Mouse (Mus musculus): ENCODE results near the gene Coro7. TPM values are rescaled to one million over a fixed set of nuclear protein-coding genes. Genes with fewer than 3 reads are reported as not detected.
A peak's percentile ranks its signal among the peaks of the same experiment; 100 is the strongest.

Coro7 gene
- polyA plus RNA-seq, 1 experiment from 2014 or later: 12.4 TPM

DNA sequence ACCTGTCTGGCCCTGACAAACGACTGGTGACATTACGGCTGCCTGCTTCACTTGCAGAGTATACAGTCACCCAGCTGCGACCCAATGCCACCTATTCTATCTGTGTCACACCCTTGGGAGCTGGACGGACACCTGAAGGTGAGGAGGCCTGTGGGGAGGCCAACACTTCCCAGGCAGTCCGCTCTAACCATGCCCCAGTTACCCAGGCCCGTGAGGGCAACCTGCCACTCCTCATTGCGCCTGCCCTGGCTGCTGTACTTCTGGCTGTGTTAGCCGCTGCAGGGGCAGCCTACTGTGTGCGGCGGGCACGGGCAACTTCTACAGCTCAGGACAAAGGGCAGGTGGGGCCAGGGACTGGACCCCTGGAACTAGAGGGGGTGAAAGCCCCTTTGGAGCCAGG is 29.9 kb downstream of the Coro7 start:
- H3K9ac ChIP-seq (ENCODE audit: low read depth, low read length): 0 out of 2 replicates have a peak overlapping the region, but pooled peaks have one; percentile 10
- H3K4me3 ChIP-seq (ENCODE audit: low read depth, low read length): no peak overlapping the region
- 87% methylated on average over 11 of the region's 11 CpGs for WGBS (ENCODE audit: insufficient replicate concordance)
- H3K9me3 ChIP-seq (replicated peaks; ENCODE audit: control insufficient read depth, low read length): no peaks in the 10 kb centered on the region
- H3K27me3 ChIP-seq (ENCODE audit: control insufficient read depth, insufficient read depth, low read length): no peaks in the 10 kb centered on the region
- H3K4me1 ChIP-seq (ENCODE audit: control insufficient read depth, insufficient read depth, low read length): peaks cover 46% of the 10 kb centered on the region
- H3K27ac ChIP-seq (ENCODE audit: low read depth, low read length): no peak overlapping the region
- ATAC-seq (replicated peaks; ENCODE audit: insufficient number of reproducible peaks, low FRiP score, low TSS enrichment): no peak
- H3K4me2 ChIP-seq: no peak overlapping the region
- H3K36me3 ChIP-seq (ENCODE audit: control insufficient read depth, insufficient read depth, low read length): peaks cover 30% of the 10 kb centered on the region

DNA sequence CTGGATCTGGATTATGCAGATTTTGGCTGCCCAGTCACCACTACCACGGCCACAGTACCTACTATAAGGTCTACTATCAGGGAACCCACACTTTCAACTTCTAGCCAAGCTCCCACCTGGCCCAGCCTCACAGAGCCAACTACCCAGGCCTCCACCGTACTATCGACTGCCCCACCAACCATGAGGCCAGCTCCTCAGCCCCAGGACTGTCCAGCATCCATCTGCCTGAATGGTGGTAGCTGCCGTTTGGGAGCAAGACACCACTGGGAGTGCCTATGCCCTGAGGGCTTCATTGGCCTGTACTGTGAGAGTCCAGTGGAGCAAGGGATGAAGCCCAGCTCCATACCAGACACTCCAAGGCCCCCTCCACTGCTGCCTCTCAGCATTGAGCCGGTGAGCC is 30.4 kb downstream of the Coro7 start:
- H3K27me3 ChIP-seq (ENCODE audit: control insufficient read depth, insufficient read depth, low read length): no peaks in the 10 kb centered on the region
- H3K4me2 ChIP-seq: no peak overlapping the region
- no peak overlapping the region for H3K4me3 ChIP-seq (ENCODE audit: low read depth, low read length)
- no peak for ATAC-seq (replicated peaks; ENCODE audit: insufficient number of reproducible peaks, low FRiP score, low TSS enrichment)
- peaks cover 30% of the 10 kb centered on the region for H3K36me3 ChIP-seq (ENCODE audit: control insufficient read depth, insufficient read depth, low read length)
- no peak overlapping the region for H3K27ac ChIP-seq (ENCODE audit: low read depth, low read length)
- peaks cover 49% of the 10 kb centered on the region for H3K4me1 ChIP-seq (ENCODE audit: control insufficient read depth, insufficient read depth, low read length)
- H3K9ac ChIP-seq (ENCODE audit: low read depth, low read length): 0 out of 2 replicates have a peak overlapping the region, but pooled peaks have one; percentile 10
- WGBS (ENCODE audit: insufficient replicate concordance): 83% methylated on average over 5 of the region's 5 CpGs
- no peaks in the 10 kb centered on the region for H3K9me3 ChIP-seq (replicated peaks; ENCODE audit: control insufficient read depth, low read length)

DNA sequence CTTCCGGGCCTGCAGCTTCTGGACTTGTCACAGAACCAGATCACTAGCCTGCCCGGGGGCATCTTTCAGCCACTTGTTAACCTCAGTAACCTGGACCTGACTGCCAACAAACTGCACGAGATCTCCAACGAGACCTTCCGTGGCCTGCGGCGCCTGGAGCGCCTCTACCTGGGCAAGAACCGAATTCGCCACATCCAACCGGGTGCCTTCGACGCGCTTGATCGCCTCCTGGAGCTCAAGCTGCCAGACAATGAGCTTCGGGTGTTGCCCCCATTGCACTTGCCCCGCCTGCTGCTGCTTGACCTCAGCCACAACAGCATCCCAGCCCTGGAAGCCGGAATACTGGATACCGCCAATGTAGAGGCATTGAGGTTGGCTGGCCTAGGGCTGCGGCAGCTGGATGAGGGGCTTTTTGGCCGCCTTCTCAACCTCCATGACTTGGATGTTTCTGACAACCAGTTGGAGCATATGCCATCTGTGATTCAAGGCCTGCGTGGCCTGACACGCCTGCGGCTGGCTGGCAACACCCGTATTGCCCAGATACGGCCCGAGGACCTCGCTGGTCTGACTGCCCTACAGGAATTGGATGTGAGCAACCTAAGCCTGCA is 31.1 kb downstream of the Coro7 start:
- H3K36me3 ChIP-seq (ENCODE audit: control insufficient read depth, insufficient read depth, low read length): peaks cover 30% of the 10 kb centered on the region

DNA sequence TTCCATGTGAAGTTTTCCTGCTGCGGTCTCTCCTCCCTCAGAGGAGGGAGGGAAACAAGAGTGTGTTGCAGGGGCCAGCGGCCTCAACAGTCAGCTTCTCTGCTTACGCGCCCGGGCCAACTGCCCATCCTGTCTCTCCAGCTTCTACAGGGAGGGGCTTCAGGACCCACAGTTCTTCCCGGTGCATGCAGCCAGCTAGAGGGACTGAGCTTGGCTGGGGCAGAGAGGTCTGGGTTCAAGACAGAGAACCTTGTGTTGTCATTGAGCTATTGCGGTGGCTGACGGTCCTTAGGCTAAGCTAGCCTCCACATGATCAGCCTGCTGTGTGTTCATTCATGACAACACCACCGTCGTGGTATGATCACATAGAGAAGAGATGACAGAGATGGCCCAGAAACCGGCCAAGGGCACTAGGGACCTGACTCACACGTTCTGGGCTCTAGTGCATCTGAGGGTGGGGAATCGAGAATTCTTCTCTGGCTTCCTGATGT is 31.9 kb downstream of the Coro7 start:
- peak overlapping the region; percentile 24; the same call in 1 of the 2 replicates for H3K9ac ChIP-seq (ENCODE audit: low read depth, low read length)
- H3K4me2 ChIP-seq: peak overlapping the region; percentile 27
- no peaks in the 10 kb centered on the region for H3K27me3 ChIP-seq (ENCODE audit: control insufficient read depth, insufficient read depth, low read length)
- H3K36me3 ChIP-seq (ENCODE audit: control insufficient read depth, insufficient read depth, low read length): peaks cover 30% of the 10 kb centered on the region
- peak; percentile 23; the same call in 1 of the 2 replicates for ATAC-seq (replicated peaks; ENCODE audit: insufficient number of reproducible peaks, low FRiP score, low TSS enrichment)
- H3K4me1 ChIP-seq (ENCODE audit: control insufficient read depth, insufficient read depth, low read length): peaks cover 56% of the 10 kb centered on the region
- no peak overlapping the region for H3K4me3 ChIP-seq (ENCODE audit: low read depth, low read length)
- peak overlapping the region; percentile 71 for H3K27ac ChIP-seq (ENCODE audit: low read depth, low read length)
- 51% methylated on average over 13 of the region's 13 CpGs for WGBS (ENCODE audit: insufficient replicate concordance)
- H3K9me3 ChIP-seq (replicated peaks; ENCODE audit: control insufficient read depth, low read length): no peaks in the 10 kb centered on the region

More for the DNA sequence above, 31.1 kb downstream of the Coro7 start:
- 91% methylated on average over 28 of the region's 28 CpGs for WGBS (ENCODE audit: insufficient replicate concordance)
- H3K4me3 ChIP-seq (ENCODE audit: low read depth, low read length): no peak overlapping the region
- H3K4me1 ChIP-seq (ENCODE audit: control insufficient read depth, insufficient read depth, low read length): peaks cover 56% of the 10 kb centered on the region
- no peak overlapping the region for H3K9ac ChIP-seq (ENCODE audit: low read depth, low read length)
- no peaks in the 10 kb centered on the region for H3K27me3 ChIP-seq (ENCODE audit: control insufficient read depth, insufficient read depth, low read length)
- H3K9me3 ChIP-seq (replicated peaks; ENCODE audit: control insufficient read depth, low read length): no peaks in the 10 kb centered on the region
- ATAC-seq (replicated peaks; ENCODE audit: insufficient number of reproducible peaks, low FRiP score, low TSS enrichment): no peak
- no peak overlapping the region for H3K4me2 ChIP-seq
- H3K27ac ChIP-seq (ENCODE audit: low read depth, low read length): no peak overlapping the region

DNA sequence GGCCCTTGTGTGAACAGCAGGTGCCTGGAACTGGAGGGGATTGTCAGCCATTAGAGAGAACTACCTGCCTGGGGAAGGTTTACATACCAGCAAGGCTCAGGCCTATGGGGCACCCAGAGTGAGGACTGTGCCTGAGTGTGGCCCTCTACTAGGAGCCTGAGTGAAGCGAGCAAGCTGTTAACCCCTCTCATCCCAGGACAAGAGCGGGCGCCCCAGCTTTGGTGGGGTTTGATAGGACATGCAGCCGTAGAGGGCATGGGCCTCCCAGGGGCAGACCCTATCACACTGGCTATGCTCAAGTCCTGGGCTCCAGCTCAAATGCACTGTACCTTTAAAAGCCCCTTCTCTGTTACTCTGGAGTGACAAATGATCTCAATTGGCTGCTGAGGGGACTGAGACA is 32.7 kb downstream of the Coro7 start:
- Histone ChIP-seq H3K27me3 (ENCODE audit: control insufficient read depth, insufficient read depth, low read length) (no peaks in the 10 kb centered on the region), H3K36me3 (ENCODE audit: control insufficient read depth, insufficient read depth, low read length) (peaks cover 25% of the 10 kb centered on the region), H3K4me2 (peak overlapping the region; percentile 27), H3K4me3 (ENCODE audit: low read depth, low read length) (no peak overlapping the region), H3K9ac (ENCODE audit: low read depth, low read length) (peak overlapping the region; percentile 50), H3K9me3 (replicated peaks; ENCODE audit: control insufficient read depth, low read length) (no peaks in the 10 kb centered on the region), H3K27ac (ENCODE audit: low read depth, low read length) (peak overlapping the region; percentile 71), H3K4me1 (ENCODE audit: control insufficient read depth, insufficient read depth, low read length) (peaks cover 60% of the 10 kb centered on the region)
- 59% methylated on average over 4 of the region's 4 CpGs for WGBS (ENCODE audit: insufficient replicate concordance)
- no peak for ATAC-seq (replicated peaks; ENCODE audit: insufficient number of reproducible peaks, low FRiP score, low TSS enrichment)

DNA sequence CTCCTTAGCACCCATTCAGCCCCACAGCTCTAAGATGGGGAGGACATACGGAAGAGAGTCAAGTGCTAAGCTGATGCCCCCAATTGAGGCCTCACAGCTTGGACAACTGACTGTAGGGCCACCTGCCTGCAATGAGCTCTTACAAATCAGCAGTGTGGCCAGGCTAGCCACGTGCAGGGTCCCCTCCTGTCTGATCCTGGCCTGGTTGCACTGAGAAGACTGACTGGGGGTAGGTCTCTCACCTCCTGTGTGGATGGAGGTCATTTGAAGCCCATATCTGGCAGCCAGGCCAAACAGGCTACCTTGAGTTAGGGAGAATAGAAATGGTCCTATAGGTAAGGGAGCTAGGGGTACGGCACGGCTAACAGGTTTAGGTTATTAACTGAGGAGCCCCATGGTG is 33.7 kb downstream of the Coro7 start:
- Histone ChIP-seq H3K9me3 (replicated peaks; ENCODE audit: control insufficient read depth, low read length) (no peaks in the 10 kb centered on the region), H3K4me3 (ENCODE audit: low read depth, low read length) (no peak overlapping the region), H3K27ac (ENCODE audit: low read depth, low read length) (no peak overlapping the region), H3K4me2 (no peak overlapping the region), H3K27me3 (ENCODE audit: control insufficient read depth, insufficient read depth, low read length) (no peaks in the 10 kb centered on the region), H3K9ac (ENCODE audit: low read depth, low read length) (no peak overlapping the region; the same call in 1 of the 2 replicates), H3K36me3 (ENCODE audit: control insufficient read depth, insufficient read depth, low read length) (peaks cover 24% of the 10 kb centered on the region), H3K4me1 (ENCODE audit: control insufficient read depth, insufficient read depth, low read length) (peaks cover 66% of the 10 kb centered on the region)
- no peak for ATAC-seq (replicated peaks; ENCODE audit: insufficient number of reproducible peaks, low FRiP score, low TSS enrichment)
- WGBS (ENCODE audit: insufficient replicate concordance): 72% methylated on average over 4 of the region's 4 CpGs

DNA sequence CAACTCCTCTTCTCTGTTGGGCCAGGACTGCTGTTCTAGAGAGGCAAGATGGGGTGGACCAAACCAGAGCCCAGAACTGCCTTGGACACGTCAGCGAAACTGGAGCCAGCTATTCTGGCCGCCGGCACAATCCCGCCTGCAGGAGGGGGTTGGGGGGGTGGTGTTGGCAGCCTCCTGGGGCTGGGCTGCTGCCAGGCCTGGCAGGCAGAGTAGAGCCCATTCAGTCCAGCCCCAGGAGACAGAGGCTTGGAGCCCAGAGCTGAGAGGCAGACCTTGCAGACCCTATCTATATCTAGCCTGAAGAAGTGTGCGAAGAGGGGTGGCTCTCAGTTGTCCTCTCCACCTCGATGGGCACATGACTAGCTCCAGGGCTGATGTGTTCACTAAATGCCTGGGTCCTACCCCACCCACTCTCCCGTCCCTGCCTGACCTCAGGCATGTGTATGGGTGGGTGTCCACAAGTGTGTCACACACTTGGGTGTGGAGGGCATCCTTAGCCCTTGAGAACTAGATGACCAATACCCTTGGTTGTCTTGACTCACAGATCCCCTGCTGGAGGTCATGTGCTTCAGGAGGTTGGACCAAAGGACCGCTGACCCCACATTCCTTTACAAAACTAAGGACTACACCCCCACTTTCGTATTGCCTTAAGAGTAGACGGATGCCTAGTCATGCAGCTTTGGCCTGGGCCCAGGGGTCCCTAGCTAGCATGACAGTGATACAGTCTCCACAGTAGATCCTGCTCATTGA is 35.7 kb downstream of the Coro7 start:
- Histone ChIP-seq H3K27ac (ENCODE audit: low read depth, low read length) (peak overlapping the region; percentile 89; the same call in 1 of the 2 replicates), H3K36me3 (ENCODE audit: control insufficient read depth, insufficient read depth, low read length) (peaks cover 7% of the 10 kb centered on the region), H3K4me1 (ENCODE audit: control insufficient read depth, insufficient read depth, low read length) (peaks cover 77% of the 10 kb centered on the region), H3K9ac (ENCODE audit: low read depth, low read length) (no peak overlapping the region), H3K4me2 (peak overlapping the region; percentile 92), H3K9me3 (replicated peaks; ENCODE audit: control insufficient read depth, low read length) (no peaks in the 10 kb centered on the region), H3K27me3 (ENCODE audit: control insufficient read depth, insufficient read depth, low read length) (no peaks in the 10 kb centered on the region), H3K4me3 (ENCODE audit: low read depth, low read length) (no peak overlapping the region)
- ATAC-seq (replicated peaks; ENCODE audit: insufficient number of reproducible peaks, low FRiP score, low TSS enrichment): no peak
- WGBS (ENCODE audit: insufficient replicate concordance): 62% methylated on average over 11 of the region's 11 CpGs

DNA sequence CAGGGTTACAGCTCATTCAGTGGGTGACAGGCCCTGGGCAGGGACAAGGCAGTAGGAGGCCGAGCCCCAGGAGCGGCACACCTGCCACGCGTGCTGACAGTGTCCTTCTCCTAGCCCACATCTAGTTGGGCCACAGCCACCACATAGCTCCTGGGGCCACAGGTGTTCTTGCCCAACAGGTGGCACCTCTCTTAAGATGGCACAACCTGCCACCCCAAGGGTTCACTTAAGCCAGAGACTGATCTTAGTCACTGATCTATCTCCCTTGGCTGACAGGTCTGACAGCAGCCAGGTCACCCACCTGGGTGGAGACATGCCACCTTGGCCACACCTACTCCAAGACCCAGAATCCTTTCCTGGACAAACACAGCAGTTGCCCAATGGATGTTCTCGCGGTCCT is 36.6 kb downstream of the Coro7 start:
- peak overlapping the region; percentile 49; the same call in 1 of the 2 replicates for H3K9ac ChIP-seq (ENCODE audit: low read depth, low read length)
- H3K4me3 ChIP-seq (ENCODE audit: low read depth, low read length): peak overlapping the region; percentile 4; the same call in 1 of the 2 replicates
- no peak for ATAC-seq (replicated peaks; ENCODE audit: insufficient number of reproducible peaks, low FRiP score, low TSS enrichment)
- no peaks in the 10 kb centered on the region; the same call in 1 of the 2 replicates for H3K36me3 ChIP-seq (ENCODE audit: control insufficient read depth, insufficient read depth, low read length)
- peaks cover 74% of the 10 kb centered on the region for H3K4me1 ChIP-seq (ENCODE audit: control insufficient read depth, insufficient read depth, low read length)
- H3K9me3 ChIP-seq (replicated peaks; ENCODE audit: control insufficient read depth, low read length): no peaks in the 10 kb centered on the region
- H3K27me3 ChIP-seq (ENCODE audit: control insufficient read depth, insufficient read depth, low read length): no peaks in the 10 kb centered on the region
- 69% methylated on average over 6 of the region's 6 CpGs for WGBS (ENCODE audit: insufficient replicate concordance)
- H3K4me2 ChIP-seq: peak overlapping the region; percentile 92; the same call in 1 of the 2 replicates
- peak overlapping the region; percentile 89 for H3K27ac ChIP-seq (ENCODE audit: low read depth, low read length)

Data from heart, embryonic 11.5 days (tissue).